Mouse (Mus musculus) embryonic facial prominence, embryonic 10.5 days (tissue): ENCODE results near the gene Maats1. TPM values are rescaled to one million over a fixed set of nuclear protein-coding genes. Genes with fewer than 3 reads are reported as not detected.
A peak's percentile ranks its signal among the peaks of the same experiment; 100 is the strongest.

Experiments used
- DNase-seq: peaks from one replicate; pipeline ENCODE4 v3.0.0-alpha.2; 2017; ENCODE audit warnings: low spot score
- H3K27ac ChIP-seq: fragments of 300-500 bp; sonication (generic); replicated peaks from 2 replicates; pipeline ENCODE4 v1.5.1; 2016; ENCODE audit warnings: mild to moderate bottlenecking
- H3K27me3 ChIP-seq: fragments of 300-500 bp; sonication (generic); replicated peaks from 2 replicates; pipeline ENCODE4 v1.6.1; 2016; ENCODE audit warnings: low read depth, mild to moderate bottlenecking; ENCODE audit not compliant: poor library complexity, severe bottlenecking
- H3K36me3 ChIP-seq: fragments of 300-500 bp; sonication (generic); replicated peaks from 2 replicates; pipeline ENCODE4 v1.6.1; 2016; ENCODE audit warnings: mild to moderate bottlenecking, moderate library complexity
- H3K4me1 ChIP-seq: fragments of 300-500 bp; sonication (generic); 2 replicates; pipeline ENCODE4 v1.6.1; 2016
- H3K4me3 ChIP-seq: fragments of 300-500 bp; sonication (generic); 2 replicates; pipeline ENCODE4 v1.5.1; 2016; ENCODE audit warnings: mild to moderate bottlenecking, moderate library complexity
- H3K9me3 ChIP-seq: fragments of 300-500 bp; sonication (generic); 2 replicates; pipeline ENCODE4 v1.6.1; 2016; ENCODE audit warnings: mild to moderate bottlenecking
- WGBS: fragments of 180-500 bp; shearing (Covaris S2); methylation state at CpG from one replicate; pipeline ENCODE4 v1.1.7; 2016; 5-methylcytosine and 5-hydroxymethylcytosine counted together
- polyA plus RNA-seq: library from polyadenylated mRNA; unstranded; fragments of >200 nt; fragmentation: Nextera tagmentation; extraction: Ambion mirVana; gene quantifications from 2 replicates; pipeline ENCODE4 v1.2.1, GENCODE M21; 2016

The Maats1 gene
- polyA plus RNA-seq, 1 experiment from 2014 or later = 0.17 TPM

GRCm38 (mm10) chr16:38272483-38272882 lies 69.5 kb downstream of the Maats1 start:
- Histone ChIP-seq H3K27ac (no peak overlapping the region), H3K9me3 (no peaks in the 10 kb centered on the region), H3K36me3 (no peaks in the 10 kb centered on the region), H3K4me3 (no peak overlapping the region), H3K4me1 (0 out of 2 replicates have a peak, but pooled peaks cover 3% of the 10 kb centered on the region), H3K27me3 (no peaks in the 10 kb centered on the region)
- no peak for DNase-seq
- 80% methylated on average over 5 of the region's 5 CpGs for WGBS

GRCm38 (mm10) chr16:38271601-38272000 lies 70.3 kb downstream of the Maats1 start:
- H3K4me3 ChIP-seq = no peak overlapping the region
- DNase-seq = no peak
- WGBS = 71% methylated on average over 3 of the region's 3 CpGs
- no peaks in the 10 kb centered on the region for H3K9me3 ChIP-seq
- no peaks in the 10 kb centered on the region for H3K36me3 ChIP-seq
- no peaks in the 10 kb centered on the region for H3K27me3 ChIP-seq
- no peak overlapping the region for H3K27ac ChIP-seq
- 0 out of 2 replicates have a peak, but pooled peaks cover 3% of the 10 kb centered on the region for H3K4me1 ChIP-seq

- H3K36me3 ChIP-seq = no peaks in the 10 kb centered on the region
- WGBS = 91% methylated on average over 9 of the region's 9 CpGs
- H3K9me3 ChIP-seq = no peaks in the 10 kb centered on the region
- no peak overlapping the region for H3K27ac ChIP-seq
- no peak overlapping the region for H3K4me3 ChIP-seq
- H3K27me3 ChIP-seq = no peaks in the 10 kb centered on the region
- DNase-seq = no peak
- no peaks in the 10 kb centered on the region for H3K4me1 ChIP-seq
These were observed 86.0 kb downstream of the Maats1 start for GRCm38 (mm10) chr16:38255927-38256326.

GRCm38 (mm10) chr16:38255107-38255506 lies 86.8 kb downstream of the Maats1 start:
- Histone ChIP-seq H3K36me3 (no peaks in the 10 kb centered on the region), H3K9me3 (no peaks in the 10 kb centered on the region), H3K4me3 (no peak overlapping the region), H3K4me1 (no peaks in the 10 kb centered on the region), H3K27me3 (no peaks in the 10 kb centered on the region), H3K27ac (no peak overlapping the region)
- WGBS = 87% methylated on average over 4 of the region's 4 CpGs
- DNase-seq = no peak

GRCm38 (mm10) chr16:38254001-38254400 lies 87.9 kb downstream of the Maats1 start:
- no peak overlapping the region for H3K4me3 ChIP-seq
- H3K4me1 ChIP-seq = peaks cover 2% of the 10 kb centered on the region
- no peaks in the 10 kb centered on the region for H3K36me3 ChIP-seq
- H3K9me3 ChIP-seq = no peaks in the 10 kb centered on the region
- WGBS = 82% methylated on average over 14 of the region's 14 CpGs
- no peak overlapping the region for H3K27ac ChIP-seq
- no peaks in the 10 kb centered on the region for H3K27me3 ChIP-seq
- no peak for DNase-seq

- Histone ChIP-seq H3K27ac (no peak overlapping the region), H3K4me3 (no peak overlapping the region), H3K36me3 (no peaks in the 10 kb centered on the region; the same call in 1 of the 2 replicates), H3K4me1 (peaks cover 15% of the 10 kb centered on the region), H3K9me3 (no peaks in the 10 kb centered on the region), H3K27me3 (no peaks in the 10 kb centered on the region)
- DNase-seq = no peak
- 90% methylated on average over 6 of the region's 6 CpGs for WGBS
These were observed 91.5 kb downstream of the Maats1 start for GRCm38 (mm10) chr16:38250467-38250866.

GRCm38 (mm10) chr16:38248331-38248961 lies 93.5 kb downstream of the Maats1 start:
- H3K36me3 ChIP-seq = peaks cover 3% of the 10 kb centered on the region
- H3K4me1 ChIP-seq = peaks cover 18% of the 10 kb centered on the region
- peak overlapping the region; percentile 37; the same call in 1 of the 2 replicates for H3K27ac ChIP-seq
- H3K9me3 ChIP-seq = no peaks in the 10 kb centered on the region
- 55% methylated on average over 13 of the region's 13 CpGs for WGBS
- H3K27me3 ChIP-seq = no peaks in the 10 kb centered on the region
- no peak overlapping the region for H3K4me3 ChIP-seq
- DNase-seq = peak; percentile 32

Other genes starting within 250 kb of the Maats1 start
- not detected in 2 replicates for gene Nr1i2, start 47.3 kb downstream of the Maats1 start, polyA plus RNA-seq
- gene Cox17, start 4.8 kb upstream of the Maats1 start, polyA plus RNA-seq = 128 and 133 TPM in 2 replicates
- not detected in 2 replicates for gene Gm21987, start 4.9 kb upstream of the Maats1 start, polyA plus RNA-seq
- gene Popdc2, start 20.1 kb upstream of the Maats1 start, polyA plus RNA-seq = 2.1 and 2.7 TPM in 2 replicates
- gene Pla1a, start 91.0 kb upstream of the Maats1 start, polyA plus RNA-seq = not detected in 2 replicates
- gene Adprh, start 110.6 kb upstream of the Maats1 start, polyA plus RNA-seq = 139 and 143 TPM in 2 replicates
- gene Cd80, start 113.4 kb upstream of the Maats1 start, polyA plus RNA-seq = 0.35 and 0.39 TPM in 2 replicates
- gene Timmdc1, start 180.5 kb upstream of the Maats1 start, polyA plus RNA-seq = 35.2 and 35.3 TPM in 2 replicates
- gene Poglut1, start 208.1 kb upstream of the Maats1 start, polyA plus RNA-seq = 72.6 and 76.9 TPM in 2 replicates
- gene Tmem39a, start 216.6 kb upstream of the Maats1 start, polyA plus RNA-seq = 96.2 and 114 TPM in 2 replicates